ENCODE assay signal across 10 mouse cellular contexts in genomic region chr8:11544386-11544785, GRCm38 (mm10). TPM values are rescaled to one million over a fixed set of nuclear protein-coding genes. Genes with fewer than 3 reads are reported as not detected.
A peak's percentile ranks its signal among the peaks of the same experiment; 100 is the strongest.
DNase-seq lines count a peak whose midpoint lies in the region; ATAC-seq and TF ChIP-seq lines count a peak whose summit lies in the region.
"Had no signal": no experiment of that assay in that cellular context is flagged by ENCODE, and none has a peak within 500 bp of the region (broad histone marks: within the 10 kb centered on the region; RNA-seq: fewer than 3 reads in every experiment).

No protein-coding gene starts in this region.

- DNase-seq in cerebellum, adult 11-12 months, result peak; percentile 47
- DNase-seq in midbrain, embryonic 14.5 days, result peak; percentile 18
- DNase-seq in midbrain, embryonic 10.5 days (ENCODE audit: low spot score), result no peak
- DNase-seq in cerebellum, postnatal 10 days, result peak; percentile 78 to 87
- no peak for DNase-seq in kidney, postnatal 0 days (ENCODE audit: low spot score)
- DNase-seq in thymus, adult 2 months, result peak; percentile 84

- TF ChIP-seq POLR2A in thymus, adult 2 months (IDR thresholded peaks at IDR 0.05; ENCODE audit: control insufficient read depth, extremely low read depth, insufficient read depth, low read length, poor library complexity), result no peak

- H3K4me2 ChIP-seq in midbrain, embryonic 14.5 days (ENCODE audit: low read length), result no peak overlapping the region
- no peak overlapping the region for H3K4me2 ChIP-seq in kidney, postnatal 0 days (ENCODE audit: low read length)
- H3K4me2 ChIP-seq: heart, embryonic 13.5 days had no signal

- no peak overlapping the region for H3K27ac ChIP-seq in midbrain, embryonic 14.5 days (replicated peaks; ENCODE audit: low read depth, low read length)
- H3K27ac ChIP-seq in midbrain, embryonic 10.5 days (replicated peaks), result no peak overlapping the region
- no peak overlapping the region for H3K27ac ChIP-seq in kidney, postnatal 0 days
- H3K27ac ChIP-seq in thymus, adult 2 months (ENCODE audit: control insufficient read depth, insufficient read depth, low read length), result no peak overlapping the region
- H3K27ac ChIP-seq: heart, embryonic 13.5 days had no signal

- ATAC-seq in cerebellum, adult (ENCODE audit: insufficient number of reproducible peaks, low FRiP score, low TSS enrichment), result no peak
- no peak for ATAC-seq in midbrain, embryonic 14.5 days (ENCODE audit: low FRiP score, low TSS enrichment)
- no peak for ATAC-seq in kidney, postnatal 0 days (replicated peaks; ENCODE audit: low FRiP score, low read depth)
- ATAC-seq in monocyte, adult 5-6 weeks (replicated peaks; ENCODE audit: insufficient number of reproducible peaks, low FRiP score, low TSS enrichment, poor library complexity, severe bottlenecking), result peak; percentile 67

- no peaks in the 10 kb centered on the region for H3K27me3 ChIP-seq in midbrain, embryonic 14.5 days (ENCODE audit: control insufficient read depth, insufficient read depth, low read length)
- no peaks in the 10 kb centered on the region for H3K27me3 ChIP-seq in midbrain, embryonic 10.5 days (ENCODE audit: low read depth, poor library complexity, severe bottlenecking)
- H3K27me3 ChIP-seq in kidney, postnatal 0 days (ENCODE audit: insufficient read depth, low read length), result no peaks in the 10 kb centered on the region
- H3K27me3 ChIP-seq in thymus, adult 2 months (ENCODE audit: control insufficient read depth, insufficient read depth, low read length), result no peaks in the 10 kb centered on the region
- H3K27me3 ChIP-seq: heart, embryonic 13.5 days; megakaryocyte, embryonic 14.5 days had no signal

- H3K9ac ChIP-seq in midbrain, embryonic 14.5 days (replicated peaks; ENCODE audit: low read length), result no peak overlapping the region
- no peak overlapping the region for H3K9ac ChIP-seq in kidney, postnatal 0 days (ENCODE audit: low read depth, low read length)
- H3K9ac ChIP-seq: heart, embryonic 13.5 days had no signal

- H3K36me3 ChIP-seq in midbrain, embryonic 14.5 days (ENCODE audit: control insufficient read depth, insufficient read depth, low read length), result peaks cover 32% of the 10 kb centered on the region
- H3K36me3 ChIP-seq in midbrain, embryonic 10.5 days, result peaks cover 50% of the 10 kb centered on the region
- H3K36me3 ChIP-seq in kidney, postnatal 0 days (ENCODE audit: insufficient read depth, low read length), result 0 out of 2 replicates have a peak, but pooled peaks cover 17% of the 10 kb centered on the region
- peaks cover 2% of the 10 kb centered on the region; the same call in 1 of the 2 replicates for H3K36me3 ChIP-seq in thymus, adult 2 months (ENCODE audit: control insufficient read depth, insufficient read depth, low read length)

- no peaks in the 10 kb centered on the region for H3K9me3 ChIP-seq in midbrain, embryonic 14.5 days (ENCODE audit: control insufficient read depth, low read length)
- H3K9me3 ChIP-seq in midbrain, embryonic 10.5 days (replicated peaks), result no peaks in the 10 kb centered on the region
- no peaks in the 10 kb centered on the region for H3K9me3 ChIP-seq in kidney, postnatal 0 days (replicated peaks; ENCODE audit: low read length)
- H3K9me3 ChIP-seq: heart, embryonic 13.5 days had no signal

- peak; percentile 67 for TF ChIP-seq CTCF in kidney, postnatal 0 days (IDR thresholded peaks at IDR 0.05; ENCODE audit: low read depth)
- TF ChIP-seq CTCF in thymus, adult 2 months (IDR thresholded peaks at IDR 0.05; ENCODE audit: borderline replicate concordance, control insufficient read depth, extremely low read depth, insufficient read depth, low read length, poor library complexity), result peak; percentile 73; the same call in 1 of the 2 replicates

- H3K4me1 ChIP-seq in midbrain, embryonic 14.5 days (ENCODE audit: control insufficient read depth, insufficient read depth, low read length), result no peaks in the 10 kb centered on the region
- no peaks in the 10 kb centered on the region for H3K4me1 ChIP-seq in midbrain, embryonic 10.5 days
- H3K4me1 ChIP-seq in kidney, postnatal 0 days (replicated peaks; ENCODE audit: insufficient read depth, low read length), result no peaks in the 10 kb centered on the region
- H3K4me1 ChIP-seq in thymus, adult 2 months (replicated peaks; ENCODE audit: control insufficient read depth, insufficient read depth, low read length), result no peaks in the 10 kb centered on the region

- WGBS in midbrain, embryonic 14.5 days, result 46% methylated on average over 3 of the region's 3 CpGs
- WGBS in midbrain, embryonic 10.5 days, result 48% methylated on average over 3 of the region's 3 CpGs
- 47% methylated on average over 3 of the region's 3 CpGs for WGBS in kidney, postnatal 0 days
- 46% methylated on average over 3 of the region's 3 CpGs for WGBS in thymus, adult 2 months

- H3K4me3 ChIP-seq in midbrain, embryonic 14.5 days (replicated peaks; ENCODE audit: low read depth, low read length), result no peak overlapping the region
- H3K4me3 ChIP-seq in midbrain, embryonic 10.5 days, result no peak overlapping the region
- H3K4me3 ChIP-seq in kidney, postnatal 0 days (replicated peaks; ENCODE audit: low read depth, low read length), result no peak overlapping the region
- no peak overlapping the region for H3K4me3 ChIP-seq in thymus, adult 2 months (ENCODE audit: control insufficient read depth, insufficient read depth, low read length)
- H3K4me3 ChIP-seq: heart, embryonic 13.5 days; megakaryocyte, embryonic 14.5 days had no signal

RNA-seq across cellular contexts. Expression of gene Cars2, which starts 6.2 kb away (rescaled TPM):
- 22.8 and 25.5 TPM in 2 replicates for polyA plus RNA-seq in midbrain, embryonic 14.5 days (2014; fragmentation: Nextera tagmentation; extraction: Ambion mirVana)
- 18.7 and 19.9 TPM in 2 replicates for polyA plus RNA-seq in midbrain, embryonic 10.5 days (2016; fragmentation: Nextera tagmentation; extraction: Ambion mirVana)
- polyA plus RNA-seq in kidney, postnatal 0 days (2015; fragmentation: Nextera tagmentation; extraction: Ambion mirVana), result 16.7 and 17.0 TPM in 2 replicates
- 18.3 to 33.8 TPM (median 30.6 TPM) in 3 replicates for total RNA-seq in monocyte, adult 5-6 weeks (2017)
- 84.8 and 90.5 TPM in 2 replicates for polyA plus RNA-seq in thymus, adult 2 months (2012; rRNA removed)

RNA-seq across cellular contexts. Expression of gene Ing1, which starts 11.0 kb away (rescaled TPM):
- polyA plus RNA-seq in midbrain, embryonic 14.5 days (2014; fragmentation: Nextera tagmentation; extraction: Ambion mirVana), result 44.2 and 44.7 TPM in 2 replicates
- polyA plus RNA-seq in midbrain, embryonic 10.5 days (2016; fragmentation: Nextera tagmentation; extraction: Ambion mirVana), result 31.2 and 34.0 TPM in 2 replicates
- polyA plus RNA-seq in kidney, postnatal 0 days (2015; fragmentation: Nextera tagmentation; extraction: Ambion mirVana), result 36.3 and 36.9 TPM in 2 replicates
- 69.1 to 75.3 TPM (median 75.0 TPM) in 3 replicates for total RNA-seq in monocyte, adult 5-6 weeks (2017)
- 46.3 and 47.2 TPM in 2 replicates for polyA plus RNA-seq in thymus, adult 2 months (2012; rRNA removed)

RNA-seq across cellular contexts. Expression of gene Naxd, which starts 47.1 kb away (rescaled TPM):
- 130 and 150 TPM in 2 replicates for polyA plus RNA-seq in midbrain, embryonic 14.5 days (2014; fragmentation: Nextera tagmentation; extraction: Ambion mirVana)
- polyA plus RNA-seq in midbrain, embryonic 10.5 days (2016; fragmentation: Nextera tagmentation; extraction: Ambion mirVana), result 114 and 116 TPM in 2 replicates
- polyA plus RNA-seq in kidney, postnatal 0 days (2015; fragmentation: Nextera tagmentation; extraction: Ambion mirVana), result 111 and 115 TPM in 2 replicates
- 27.9 to 51.1 TPM (median 46.4 TPM) in 3 replicates for total RNA-seq in monocyte, adult 5-6 weeks (2017)
- polyA plus RNA-seq in thymus, adult 2 months (2012; rRNA removed), result 162 and 168 TPM in 2 replicates

Comparison
In these comparisons a context has a peak if more than half of its experiments do, and no peak if none do; other contexts are left out.
1. DNase-seq: peak in cerebellum, adult 11-12 months (single experiment), midbrain, embryonic 14.5 days (single experiment), cerebellum, postnatal 10 days (2 of 2) and thymus, adult 2 months (single experiment); none in midbrain, embryonic 10.5 days (single experiment) and kidney, postnatal 0 days (single experiment).